Mouse (Mus musculus): ENCODE measurements around the gene 1110004F10Rik. TPM values are rescaled to one million over a fixed set of nuclear protein-coding genes. Genes with fewer than 3 reads are reported as not detected.

1110004F10Rik gene
- polyA plus RNA-seq, 1 experiment from 2014 or later = 319 TPM

DNA sequence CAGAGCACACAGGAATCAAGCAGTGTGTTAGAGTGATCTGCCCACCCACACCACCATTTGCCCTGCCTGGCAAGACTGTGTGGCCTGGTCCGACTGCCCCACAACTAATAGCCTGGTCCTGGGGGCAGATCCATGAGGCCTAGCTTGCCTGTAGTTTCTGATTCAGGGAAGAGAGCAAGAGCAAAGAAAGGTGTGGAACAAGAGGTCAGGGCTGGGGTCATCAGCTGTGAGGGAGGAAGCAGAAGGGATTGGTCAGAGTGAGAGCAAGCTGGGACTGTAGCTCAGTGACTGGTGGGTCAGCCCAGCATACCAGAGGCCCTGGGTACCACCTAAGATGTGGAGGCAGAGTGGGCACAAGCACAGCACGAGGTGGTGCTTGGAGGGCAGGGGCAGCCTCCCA lies 87.9 kb downstream of the 1110004F10Rik start:
- Histone ChIP-seq H3K4me3 (no peak overlapping the region), H3K27me3 (no peaks in the 10 kb centered on the region), H3K4me1 (peaks cover 19% of the 10 kb centered on the region), H3K4me2 (replicated peaks) (no peak overlapping the region), H3K9ac (replicated peaks) (no peak overlapping the region), H3K36me3 (peaks cover 17% of the 10 kb centered on the region; the same call in 1 of the 2 replicates), H3K9me3 (no peaks in the 10 kb centered on the region), H3K27ac (replicated peaks) (no peak overlapping the region)
- no peak for ATAC-seq (ENCODE audit: low FRiP score, low read depth)
- 81% methylated on average over 2 of the region's 2 CpGs for WGBS

DNA sequence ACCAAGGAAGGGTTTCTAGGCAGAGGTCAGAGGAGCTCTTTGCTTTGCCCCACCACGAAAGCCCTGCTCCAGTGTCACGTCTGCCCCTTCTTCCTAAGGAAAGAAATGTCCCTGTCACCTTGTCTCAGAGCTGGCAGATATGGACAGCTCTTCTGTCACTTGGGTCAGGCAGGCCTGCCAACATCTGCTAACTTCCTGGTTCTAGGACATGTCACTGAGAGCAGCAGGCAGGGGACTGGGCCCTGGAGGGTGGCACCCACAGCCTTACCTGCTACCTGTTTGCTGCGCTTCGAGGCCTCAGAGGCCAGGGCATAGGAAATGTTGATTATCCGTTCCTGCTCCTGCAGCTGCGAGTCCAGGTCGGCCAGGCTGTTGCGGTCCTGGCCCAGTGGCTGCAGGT lies 89.1 kb downstream of the 1110004F10Rik start:
- H3K4me2 ChIP-seq (replicated peaks) = no peak overlapping the region
- ATAC-seq (ENCODE audit: low FRiP score, low read depth) = no peak
- no peak overlapping the region for H3K4me3 ChIP-seq
- 88% methylated on average over 8 of the region's 8 CpGs for WGBS
- no peaks in the 10 kb centered on the region for H3K27me3 ChIP-seq
- H3K36me3 ChIP-seq = peaks cover 17% of the 10 kb centered on the region; the same call in 1 of the 2 replicates
- no peak overlapping the region for H3K9ac ChIP-seq (replicated peaks)
- peaks cover 7% of the 10 kb centered on the region; the same call in 1 of the 2 replicates for H3K4me1 ChIP-seq
- no peak overlapping the region for H3K27ac ChIP-seq (replicated peaks)
- H3K9me3 ChIP-seq = no peaks in the 10 kb centered on the region

DNA sequence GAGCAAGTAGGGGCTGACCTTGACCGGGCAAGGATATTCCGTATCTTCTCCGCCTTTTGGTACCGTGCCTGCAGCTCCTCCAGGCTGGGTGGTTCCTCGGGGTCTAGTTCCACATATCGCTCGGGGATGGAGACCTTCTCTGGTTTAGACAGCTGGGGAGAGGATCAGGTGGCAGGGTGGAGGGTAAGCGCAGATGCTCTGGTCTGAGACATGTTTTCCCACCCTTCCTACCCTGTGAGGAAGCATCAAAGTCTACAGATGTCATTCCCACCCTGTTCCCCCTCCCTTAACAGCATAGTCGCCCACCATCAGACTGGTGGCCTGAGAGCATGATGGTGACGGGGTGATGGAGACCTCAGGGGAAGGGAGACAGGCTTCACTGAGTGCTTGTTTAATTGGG lies 90.2 kb downstream of the 1110004F10Rik start:
- peaks cover 17% of the 10 kb centered on the region; the same call in 1 of the 2 replicates for H3K36me3 ChIP-seq
- no peaks in the 10 kb centered on the region for H3K9me3 ChIP-seq
- H3K9ac ChIP-seq (replicated peaks) = no peak overlapping the region
- no peaks in the 10 kb centered on the region for H3K27me3 ChIP-seq
- H3K27ac ChIP-seq (replicated peaks) = no peak overlapping the region
- no peak for ATAC-seq (ENCODE audit: low FRiP score, low read depth)
- H3K4me1 ChIP-seq = no peaks in the 10 kb centered on the region; the same call in 1 of the 2 replicates
- no peak overlapping the region for H3K4me2 ChIP-seq (replicated peaks)
- 93% methylated on average over 10 of the region's 10 CpGs for WGBS
- no peak overlapping the region for H3K4me3 ChIP-seq

DNA sequence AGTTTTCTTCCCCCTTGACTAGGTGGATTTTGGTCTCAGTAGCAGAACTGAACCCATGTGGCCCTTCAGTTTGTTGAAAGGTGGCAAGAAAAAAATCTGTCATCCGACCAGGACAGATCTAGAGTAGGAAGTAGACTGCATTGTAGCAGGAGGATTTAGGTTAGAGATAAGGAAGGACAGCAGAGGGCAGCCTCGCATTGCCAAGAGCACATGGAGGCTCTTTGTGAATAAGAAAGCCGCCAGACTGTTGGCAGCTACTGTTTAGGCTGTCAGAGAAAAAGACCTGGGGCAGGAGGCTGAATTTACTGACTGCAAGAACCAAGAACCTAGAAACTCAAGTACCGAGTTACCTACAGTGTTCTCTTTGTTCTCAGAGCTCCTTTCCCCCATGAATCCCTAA lies 92.2 kb downstream of the 1110004F10Rik start:
- Histone ChIP-seq H3K9me3 (no peaks in the 10 kb centered on the region), H3K9ac (replicated peaks) (no peak overlapping the region), H3K4me3 (no peak overlapping the region), H3K4me2 (replicated peaks) (no peak overlapping the region), H3K27me3 (no peaks in the 10 kb centered on the region), H3K4me1 (no peaks in the 10 kb centered on the region; the same call in 1 of the 2 replicates), H3K36me3 (peaks cover 22% of the 10 kb centered on the region; the same call in 1 of the 2 replicates), H3K27ac (replicated peaks) (peak overlapping the region; percentile 2; the same call in 1 of the 2 replicates)
- ATAC-seq (ENCODE audit: low FRiP score, low read depth) = no peak
- 31% methylated on average over 4 of the region's 4 CpGs for WGBS

DNA sequence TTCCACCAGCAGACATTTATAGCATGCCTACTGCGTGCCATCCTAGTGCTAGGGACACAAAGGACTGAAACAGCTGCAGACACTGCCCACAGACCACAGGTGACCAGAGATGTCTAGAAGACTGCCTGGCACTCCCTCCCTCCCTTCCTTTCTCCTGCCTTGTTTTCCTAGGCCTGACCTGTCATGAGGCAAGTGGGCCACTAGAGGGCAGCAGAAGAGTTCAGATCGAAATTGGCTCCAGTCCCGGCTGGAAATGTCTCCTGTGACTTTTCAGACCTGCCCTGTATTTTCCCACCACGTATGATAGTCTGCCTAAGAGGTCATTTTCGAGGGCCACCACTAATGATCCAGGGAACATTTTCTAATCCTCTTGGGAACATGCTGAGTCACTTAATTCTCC lies 92.9 kb downstream of the 1110004F10Rik start:
- Histone ChIP-seq H3K9me3 (no peaks in the 10 kb centered on the region), H3K36me3 (peaks cover 20% of the 10 kb centered on the region; the same call in 1 of the 2 replicates), H3K27me3 (no peaks in the 10 kb centered on the region), H3K4me3 (no peak overlapping the region), H3K4me1 (no peaks in the 10 kb centered on the region; the same call in 1 of the 2 replicates), H3K9ac (replicated peaks) (no peak overlapping the region), H3K4me2 (replicated peaks) (no peak overlapping the region), H3K27ac (replicated peaks) (peak overlapping the region; percentile 2; the same call in 1 of the 2 replicates)
- WGBS = 6% methylated on average over 5 of the region's 5 CpGs
- ATAC-seq (ENCODE audit: low FRiP score, low read depth) = peak; percentile 58; the same call in 1 of the 2 replicates

DNA sequence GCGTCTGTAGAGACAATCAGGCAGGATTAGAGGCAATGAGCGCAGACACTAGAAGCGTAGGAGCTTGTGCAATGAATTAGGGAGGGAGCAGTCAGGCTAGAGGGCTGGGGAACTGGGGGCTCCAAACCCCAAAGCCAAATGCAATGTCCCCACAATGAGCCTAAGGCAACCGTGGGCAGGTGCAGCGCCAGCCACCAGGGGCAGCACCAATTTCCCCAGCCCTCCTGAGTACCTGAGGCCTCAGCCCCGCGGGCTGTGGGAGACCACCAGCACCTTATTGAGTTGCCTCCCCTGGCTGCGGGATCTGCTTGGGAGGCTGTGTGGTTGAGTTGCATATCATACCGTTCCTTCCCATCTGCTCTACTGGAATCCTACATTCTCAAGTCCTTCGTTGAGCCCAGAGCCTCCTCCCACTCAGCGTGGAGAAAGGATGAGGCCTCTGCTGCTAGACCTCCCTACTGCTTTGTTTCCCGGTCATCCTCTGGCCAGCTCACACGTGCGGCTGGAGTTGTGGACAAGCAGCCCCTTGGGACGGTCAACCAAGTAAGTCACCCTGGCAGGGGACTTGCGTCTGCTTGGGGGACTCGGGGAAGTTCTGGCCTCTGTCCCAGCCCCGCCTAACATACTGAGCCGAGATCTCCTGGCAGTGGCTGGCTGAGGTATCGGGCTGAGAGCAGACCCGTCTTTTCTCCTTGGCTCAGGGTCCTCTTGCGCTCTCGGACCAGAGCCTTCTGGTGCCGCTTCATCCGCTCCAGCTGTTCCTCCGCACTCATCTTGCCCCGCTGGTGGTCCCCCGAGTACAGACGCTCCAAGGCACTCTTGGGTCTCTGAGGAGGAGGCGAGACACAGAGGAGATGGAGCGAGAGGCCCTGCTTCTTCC lies 95.5 kb downstream of the 1110004F10Rik start:
- no peak overlapping the region for H3K4me2 ChIP-seq (replicated peaks)
- no peak overlapping the region for H3K27ac ChIP-seq (replicated peaks)
- H3K27me3 ChIP-seq = no peaks in the 10 kb centered on the region
- H3K9me3 ChIP-seq = no peaks in the 10 kb centered on the region
- no peak overlapping the region for H3K9ac ChIP-seq (replicated peaks)
- H3K36me3 ChIP-seq = peaks cover 11% of the 10 kb centered on the region; the same call in 1 of the 2 replicates
- 79% methylated on average over 31 of the region's 31 CpGs for WGBS
- no peaks in the 10 kb centered on the region; the same call in 1 of the 2 replicates for H3K4me1 ChIP-seq
- no peak overlapping the region for H3K4me3 ChIP-seq
- ATAC-seq (ENCODE audit: low FRiP score, low read depth) = no peak

DNA sequence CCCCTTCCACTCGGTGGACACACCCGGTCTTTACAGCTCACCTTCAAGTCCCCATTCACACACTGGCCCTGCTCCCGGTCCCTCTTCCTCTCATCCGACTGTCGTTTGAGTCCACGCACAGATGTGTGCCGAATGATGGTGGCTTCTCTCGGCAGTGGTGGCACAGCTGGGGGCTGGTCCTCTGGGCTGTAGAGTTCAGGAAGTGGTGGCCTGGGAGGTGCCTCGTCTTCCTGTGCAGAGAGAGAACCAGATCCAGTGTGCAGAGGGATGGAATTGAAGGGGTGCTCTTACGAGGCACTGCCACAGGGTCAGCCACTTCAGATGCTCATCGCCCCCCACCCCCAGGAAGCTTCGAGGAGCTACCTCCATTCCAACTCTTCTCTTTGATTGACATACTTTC lies 98.0 kb downstream of the 1110004F10Rik start:
- WGBS = 93% methylated on average over 12 of the region's 12 CpGs
- H3K4me3 ChIP-seq = no peak overlapping the region
- no peak overlapping the region for H3K9ac ChIP-seq (replicated peaks)
- no peak for ATAC-seq (ENCODE audit: low FRiP score, low read depth)
- H3K4me2 ChIP-seq (replicated peaks) = no peak overlapping the region
- no peaks in the 10 kb centered on the region for H3K4me1 ChIP-seq
- H3K27me3 ChIP-seq = no peaks in the 10 kb centered on the region
- peaks cover 19% of the 10 kb centered on the region for H3K36me3 ChIP-seq
- H3K9me3 ChIP-seq = no peaks in the 10 kb centered on the region
- no peak overlapping the region for H3K27ac ChIP-seq (replicated peaks)

DNA sequence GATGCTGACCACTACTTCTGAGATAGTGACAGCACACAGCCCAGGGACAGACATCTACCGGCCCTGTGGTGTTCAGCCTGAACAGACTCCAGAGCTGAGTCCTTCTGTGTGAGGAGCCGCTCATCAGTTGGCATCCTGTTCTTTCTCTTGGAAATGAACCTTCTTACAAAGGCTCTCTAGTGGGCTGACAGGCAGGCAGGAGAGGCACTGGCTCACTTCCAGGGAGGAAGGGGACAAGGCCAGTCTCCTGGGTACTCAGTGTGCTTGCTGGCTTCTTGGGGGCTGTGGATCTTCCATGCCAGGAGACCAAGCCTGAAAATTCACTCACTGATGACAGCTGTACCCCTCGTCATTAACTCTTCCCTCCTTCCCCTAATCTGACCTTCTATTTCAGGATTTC lies 98.5 kb downstream of the 1110004F10Rik start:
- ATAC-seq (ENCODE audit: low FRiP score, low read depth) = no peak
- no peak overlapping the region for H3K4me2 ChIP-seq (replicated peaks)
- no peak overlapping the region for H3K4me3 ChIP-seq
- WGBS = 83% methylated on average over 3 of the region's 3 CpGs
- H3K27me3 ChIP-seq = no peaks in the 10 kb centered on the region
- no peaks in the 10 kb centered on the region for H3K4me1 ChIP-seq
- H3K9me3 ChIP-seq = no peaks in the 10 kb centered on the region
- no peak overlapping the region for H3K27ac ChIP-seq (replicated peaks)
- no peak overlapping the region for H3K9ac ChIP-seq (replicated peaks)
- H3K36me3 ChIP-seq = peaks cover 23% of the 10 kb centered on the region

DNA sequence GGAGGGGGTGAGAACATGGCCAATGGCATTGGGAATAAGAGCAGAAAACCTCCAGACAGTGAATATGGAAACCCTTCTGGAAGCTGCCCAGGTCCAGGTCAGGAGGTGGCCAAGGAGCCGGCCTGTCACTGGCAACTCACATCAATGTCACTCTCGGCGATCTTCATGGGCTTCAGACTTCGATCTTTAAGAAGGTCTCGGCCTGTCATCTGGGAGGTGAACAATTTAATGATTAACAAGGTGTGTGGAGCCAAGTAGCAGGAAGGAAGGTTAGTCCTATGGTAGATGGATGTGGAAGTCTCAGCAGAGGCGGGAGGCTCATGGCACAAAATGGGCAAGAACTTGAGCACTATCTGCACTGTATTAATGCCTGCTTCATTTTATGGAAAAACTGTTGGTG lies 105.8 kb downstream of the 1110004F10Rik start:
- H3K4me1 ChIP-seq = no peaks in the 10 kb centered on the region
- H3K27ac ChIP-seq (replicated peaks) = no peak overlapping the region
- H3K27me3 ChIP-seq = no peaks in the 10 kb centered on the region
- 94% methylated on average over 6 of the region's 6 CpGs for WGBS
- no peaks in the 10 kb centered on the region for H3K9me3 ChIP-seq
- no peak overlapping the region for H3K4me2 ChIP-seq (replicated peaks)
- H3K36me3 ChIP-seq = peaks cover 17% of the 10 kb centered on the region
- ATAC-seq (ENCODE audit: low FRiP score, low read depth) = no peak
- H3K9ac ChIP-seq (replicated peaks) = no peak overlapping the region
- no peak overlapping the region for H3K4me3 ChIP-seq

DNA sequence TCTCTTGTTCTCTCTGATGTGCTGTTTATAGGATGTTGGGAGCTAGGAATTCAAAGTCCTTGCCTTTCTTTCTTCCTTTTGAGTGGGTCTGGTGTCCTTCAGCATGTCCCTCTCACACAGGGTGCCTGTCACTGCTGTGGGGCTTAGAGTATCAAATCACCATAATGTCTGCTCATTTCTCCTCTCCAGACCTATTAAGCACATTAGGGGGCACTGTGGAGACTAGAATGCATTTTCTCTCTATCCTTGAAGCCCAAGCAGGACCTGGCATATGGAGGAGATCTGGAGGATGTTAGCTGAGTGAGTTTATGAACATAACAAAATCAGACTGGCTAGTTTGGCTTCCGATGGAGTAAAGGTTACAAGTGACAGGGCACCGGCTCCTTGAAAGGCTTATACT lies 107.9 kb downstream of the 1110004F10Rik start:
- ATAC-seq (ENCODE audit: low FRiP score, low read depth) = no peak
- Histone ChIP-seq H3K9me3 (no peaks in the 10 kb centered on the region), H3K4me2 (replicated peaks) (no peak overlapping the region), H3K27ac (replicated peaks) (no peak overlapping the region), H3K4me3 (no peak overlapping the region), H3K27me3 (no peaks in the 10 kb centered on the region), H3K9ac (replicated peaks) (no peak overlapping the region), H3K4me1 (peaks cover 2% of the 10 kb centered on the region; the same call in 1 of the 2 replicates), H3K36me3 (peaks cover 10% of the 10 kb centered on the region)
- 92% methylated on average over 2 of the region's 2 CpGs for WGBS

DNA sequence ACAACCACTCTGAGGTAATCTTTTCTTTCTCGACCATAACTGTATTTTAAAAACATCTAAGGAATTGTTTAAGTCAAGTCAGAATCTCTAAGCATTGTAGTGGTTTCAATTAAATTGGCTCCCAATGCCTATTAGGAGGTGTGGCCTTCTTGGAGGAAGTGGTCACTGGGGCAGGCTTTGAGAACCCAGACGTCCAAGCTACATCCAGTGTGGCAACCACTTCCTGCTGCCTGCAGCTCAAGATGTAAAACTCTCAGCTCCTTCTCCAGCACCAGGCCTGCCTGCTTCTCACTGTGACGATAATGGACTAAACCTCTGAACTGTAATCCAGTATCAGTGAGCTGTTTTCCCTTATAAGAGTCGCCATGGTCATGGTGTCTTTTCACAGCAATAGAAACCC lies 110.4 kb downstream of the 1110004F10Rik start:
- no peak for ATAC-seq (ENCODE audit: low FRiP score, low read depth)
- 0 out of 2 replicates have a peak, but pooled peaks cover 10% of the 10 kb centered on the region for H3K36me3 ChIP-seq
- H3K27ac ChIP-seq (replicated peaks) = no peak overlapping the region
- WGBS = 85% methylated on average over 4 of the region's 4 CpGs
- H3K4me2 ChIP-seq (replicated peaks) = no peak overlapping the region
- H3K4me3 ChIP-seq = no peak overlapping the region
- no peaks in the 10 kb centered on the region for H3K9me3 ChIP-seq
- peaks cover 2% of the 10 kb centered on the region; the same call in 1 of the 2 replicates for H3K4me1 ChIP-seq
- H3K27me3 ChIP-seq = no peaks in the 10 kb centered on the region
- no peak overlapping the region for H3K9ac ChIP-seq (replicated peaks)

DNA sequence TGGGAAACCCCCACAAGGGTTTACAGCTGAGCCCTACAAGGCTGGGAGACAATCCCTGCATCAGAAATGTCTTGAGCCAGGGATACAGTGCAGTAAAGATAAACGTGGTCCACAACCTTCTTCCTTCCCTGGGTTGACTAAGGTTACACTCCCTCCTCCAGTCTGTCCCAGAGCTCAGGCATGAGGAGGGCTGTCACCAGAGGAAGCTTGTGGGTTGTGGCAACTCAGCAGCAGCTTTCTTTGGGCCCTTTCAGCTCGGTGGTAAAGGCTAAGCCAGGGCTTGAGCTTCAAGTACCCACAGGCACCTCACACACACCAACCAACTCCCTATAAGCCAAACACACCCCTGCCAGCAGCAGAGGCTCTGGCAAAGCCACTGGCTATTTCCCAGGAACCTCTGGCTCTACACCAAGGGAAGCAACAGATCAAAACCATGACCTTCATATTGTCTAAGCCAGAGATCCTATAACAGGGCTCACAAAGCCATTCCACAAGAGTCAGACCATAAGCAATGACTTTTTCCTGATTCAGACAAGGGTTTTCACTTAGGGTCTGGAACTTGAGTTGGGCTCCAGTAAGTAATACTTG lies 114.7 kb downstream of the 1110004F10Rik start:
- no peak overlapping the region for H3K9ac ChIP-seq (replicated peaks)
- H3K9me3 ChIP-seq = no peaks in the 10 kb centered on the region
- H3K27me3 ChIP-seq = no peaks in the 10 kb centered on the region
- peaks cover 37% of the 10 kb centered on the region for H3K36me3 ChIP-seq
- no peak overlapping the region for H3K4me3 ChIP-seq
- ATAC-seq (ENCODE audit: low FRiP score, low read depth) = no peak
- WGBS = 68% methylated on average over 2 of the region's 2 CpGs
- H3K4me1 ChIP-seq = peaks cover 2% of the 10 kb centered on the region; the same call in 1 of the 2 replicates
- no peak overlapping the region for H3K27ac ChIP-seq (replicated peaks)
- no peak overlapping the region for H3K4me2 ChIP-seq (replicated peaks)

Data from midbrain, embryonic 12.5 days (tissue).